Mouse (Mus musculus) thymus, postnatal 14 days (tissue): ENCODE results near the gene Mthfd2.

ENCODE experiments used
- DNase-seq: peaks from one replicate; pipeline ENCODE4 v3.0.0; 2021

The Mthfd2 gene

GRCm38 (mm10) chr6:83265653-83266052 is 60.1 kb downstream of the Mthfd2 start:
- DNase-seq = no peak

DNA sequence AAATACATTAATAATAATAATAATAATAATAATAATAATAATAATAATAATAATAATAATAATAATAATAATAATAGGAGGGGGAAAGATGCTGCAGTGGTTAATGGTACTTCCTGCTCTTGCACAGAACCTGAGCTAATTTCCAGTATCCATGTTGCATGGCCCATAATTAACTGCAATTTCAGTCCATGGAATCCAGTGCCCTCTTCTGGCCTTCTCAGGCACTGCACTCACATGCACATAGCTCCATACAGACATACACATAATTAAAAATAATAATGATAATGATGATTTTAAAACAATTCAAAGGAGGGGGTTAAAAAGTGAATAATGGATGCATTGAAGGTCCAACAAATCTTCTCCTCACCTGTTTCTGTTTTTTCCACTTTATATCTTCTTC is 60.5 kb downstream of the Mthfd2 start:
- peak; percentile 16 for DNase-seq

- no peak for DNase-seq
Observed at GRCm38 (mm10) chr6:83264516-83264915, 61.2 kb downstream of the Mthfd2 start.
